Mouse (Mus musculus) urinary bladder, adult 2 months (tissue): ENCODE measurements around the gene Anp32e. TPM values are rescaled to one million over a fixed set of nuclear protein-coding genes. Genes with fewer than 3 reads are reported as not detected.
"Not testable (repeated sequence)": the region's sequence is repeated elsewhere in the genome, so short reads cannot be mapped to it uniquely, and the experiment has no call there.

Source experiments
- DNase-seq: peaks from one replicate; pipeline ENCODE4 v3.0.0; 2022; ENCODE audit warnings: low spot score
- polyA plus RNA-seq: library from polyadenylated mRNA; depleted of rRNA; stranded (reverse); fragments of >200 nt; gene quantifications from 2 replicates; pipeline ENCODE4 v1.2.3, GENCODE M21; 2012; rRNA removed

The Anp32e gene
- 53.4 and 78.9 TPM in 2 replicates for polyA plus RNA-seq

- DNase-seq, result peak; percentile 90
Observed at GRCm38 (mm10) chr3:95928658-95929503, at the start of gene Anp32e. Gene Anp32e, plus strand, starts transcription at chr3:95929246.

DNA sequence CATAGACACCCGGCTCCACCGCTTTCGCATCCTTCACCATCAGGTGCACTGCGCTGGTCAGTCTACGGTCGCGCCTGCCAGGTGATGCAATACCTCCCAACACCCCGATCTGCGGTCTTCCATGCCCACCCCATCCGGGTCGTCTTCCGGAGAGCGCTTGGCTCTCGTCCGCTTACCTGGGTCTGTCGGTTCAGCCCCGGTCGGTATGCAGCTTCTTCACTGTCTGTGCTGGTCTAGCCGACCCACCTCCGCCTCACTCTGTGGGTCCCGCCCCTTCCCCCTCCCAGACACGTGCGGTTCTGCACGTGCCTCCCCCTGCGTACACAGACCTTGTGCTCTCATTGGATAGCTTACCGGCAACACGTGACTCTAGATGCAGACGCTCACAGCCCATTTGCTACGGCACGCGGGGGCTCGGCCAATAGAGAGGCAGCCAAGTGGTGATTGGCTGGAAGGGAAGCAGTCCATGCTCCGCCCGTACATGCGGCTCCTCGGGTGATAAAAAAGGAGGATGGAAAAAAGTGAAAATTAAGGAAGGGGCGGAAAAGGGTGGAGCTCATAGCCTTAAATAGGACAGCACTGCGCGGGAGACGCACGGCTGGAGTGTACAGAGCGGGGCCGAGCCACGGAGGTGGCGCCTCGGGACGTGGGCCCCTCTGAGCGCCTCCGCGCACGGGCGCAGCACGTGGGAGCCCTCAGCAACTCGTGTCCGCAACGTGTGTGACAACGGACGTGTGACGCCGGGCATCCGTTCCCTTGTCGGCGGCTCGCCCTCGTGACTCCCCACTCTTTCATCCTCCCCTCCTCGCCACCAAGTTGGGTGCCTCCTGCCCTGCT, 46.8 kb upstream of the Anp32e start, which contains the start of gene Ciart:
TSS of gene Ciart (minus strand) at position 273 of the 837 bp plus-strand sequence.
- DNase-seq, result peak; percentile 82

DNA sequence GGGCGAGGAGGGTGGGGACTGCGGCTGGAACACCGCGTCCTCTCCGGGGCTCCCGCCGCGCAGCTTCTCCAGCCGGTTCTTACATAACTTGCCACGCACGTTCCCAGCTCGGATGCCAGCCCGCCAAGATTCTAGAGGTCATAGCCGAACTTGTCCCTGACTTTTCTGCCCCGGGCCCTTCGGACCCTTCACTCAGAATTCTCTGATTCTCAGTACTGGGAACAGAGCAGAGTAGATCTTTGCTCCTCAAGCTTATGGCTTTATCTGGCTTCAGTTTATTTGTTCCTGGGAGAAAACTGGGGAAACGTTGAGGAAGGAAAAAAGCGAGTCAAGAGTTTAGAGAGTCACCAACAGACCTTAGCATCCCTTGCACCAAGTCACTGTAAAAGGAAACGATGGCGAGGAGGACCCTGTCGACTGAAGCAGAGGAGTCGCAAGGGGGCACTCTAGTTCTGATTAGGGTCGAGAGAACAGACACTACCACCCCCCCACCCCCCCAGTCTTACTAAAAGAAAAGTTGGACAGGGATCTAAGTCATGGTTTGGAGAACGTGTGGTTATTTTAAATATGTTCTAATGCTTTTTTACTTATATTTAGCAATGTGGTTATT, 46.1 kb upstream of the Anp32e start:
- no peak for DNase-seq

- no peak for DNase-seq
Observed at GRCm38 (mm10) chr3:95884400-95884799, 44.6 kb upstream of the Anp32e start.

GRCm38 (mm10) chr3:95887596-95887995, 41.5 kb upstream of the Anp32e start:
- no peak for DNase-seq

- no peak for DNase-seq
Observed at GRCm38 (mm10) chr3:95889664-95890063, 39.4 kb upstream of the Anp32e start.

DNA sequence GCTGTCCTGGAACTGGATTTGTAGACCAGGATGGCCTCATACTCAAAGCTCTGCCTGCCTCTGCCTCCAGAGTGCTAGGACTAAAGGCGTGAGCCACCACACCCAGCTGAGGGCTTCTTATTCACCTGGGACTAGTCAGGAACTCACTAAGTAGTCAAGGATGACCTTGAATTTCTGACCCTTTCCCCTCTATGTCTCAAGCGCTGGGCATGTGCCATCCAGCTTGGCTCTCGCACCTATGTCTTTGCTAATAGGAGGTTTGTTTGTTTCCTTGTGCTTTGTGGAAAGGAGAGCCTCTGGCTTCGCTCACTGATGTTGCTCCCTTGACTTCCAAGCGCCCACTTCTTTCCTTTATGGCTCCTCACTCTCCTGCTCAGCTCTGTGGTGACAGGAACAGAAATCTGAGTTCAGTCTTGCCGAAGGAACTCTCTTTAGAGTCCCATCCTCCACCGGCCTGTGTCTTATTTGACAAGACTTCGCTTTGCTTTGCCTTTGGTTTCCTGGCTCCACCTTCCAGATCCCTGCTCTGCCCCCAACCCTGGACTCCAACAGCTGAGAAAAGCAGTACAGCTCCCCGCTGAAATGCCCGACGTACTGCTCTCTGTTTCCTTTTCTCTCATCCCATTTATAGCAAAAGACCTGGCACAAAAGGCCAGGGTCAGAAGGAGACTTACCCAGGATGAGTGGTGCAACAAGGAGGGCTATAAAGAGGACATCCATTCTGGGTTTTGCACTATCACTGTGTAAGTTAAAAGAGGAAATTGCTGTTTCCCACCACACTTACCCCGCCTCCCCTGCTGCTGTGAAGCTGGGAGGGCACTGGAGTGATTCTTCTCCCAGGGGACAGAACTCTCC, 37.6 kb upstream of the Anp32e start, which contains the start of gene BC028528:
TSS of gene BC028528 (minus strand) at position 795 of the 855 bp plus-strand sequence.
- DNase-seq, result no peak

DNA sequence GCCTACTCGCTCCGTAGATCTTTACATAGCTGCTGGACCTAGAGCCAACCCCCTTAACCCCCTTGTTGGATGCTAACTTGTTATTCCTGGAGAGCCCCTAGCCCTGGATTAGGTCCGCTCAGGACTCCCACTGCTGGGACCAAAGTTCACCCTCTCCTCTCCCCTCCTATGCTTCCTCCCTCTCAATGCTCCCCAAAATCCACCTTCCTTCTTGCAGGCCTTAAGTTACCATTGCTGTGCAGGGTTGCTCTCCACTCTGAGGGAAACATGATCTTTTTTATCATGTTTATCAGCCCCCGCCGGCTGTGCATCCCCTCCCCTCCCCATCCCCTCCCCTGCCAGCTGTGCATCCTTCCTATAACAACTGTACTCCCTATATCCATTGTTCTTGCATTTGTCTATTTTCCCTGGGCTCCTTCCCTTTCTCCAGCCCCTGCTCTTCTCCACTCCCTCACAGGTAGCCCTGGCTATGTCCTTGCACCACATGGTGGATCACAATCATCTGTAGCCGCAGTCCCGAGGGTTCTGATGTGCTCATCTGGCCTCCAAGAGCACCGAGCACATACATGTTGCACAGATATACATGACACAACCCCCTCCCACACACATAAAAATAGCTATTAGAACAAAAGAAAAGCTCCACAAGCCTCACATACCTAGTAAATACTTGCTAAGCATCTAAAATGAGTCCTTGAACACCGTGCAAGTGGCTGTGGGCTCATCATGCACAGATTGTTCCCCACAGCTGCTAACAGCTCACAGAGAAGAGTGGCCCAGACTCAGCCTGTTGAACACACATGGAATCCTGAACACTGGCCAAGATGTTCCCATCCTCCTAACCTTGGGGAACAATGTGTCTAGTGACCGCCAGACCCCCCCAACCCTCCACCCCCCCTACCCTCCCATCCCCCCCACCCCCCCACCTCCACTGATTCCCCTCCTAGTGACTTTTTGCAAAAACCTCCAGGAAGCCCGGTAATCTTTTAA, 36.7 kb upstream of the Anp32e start:
- DNase-seq, result no peak

- DNase-seq, result no peak
Observed at GRCm38 (mm10) chr3:95893126-95893525, 35.9 kb upstream of the Anp32e start.

GRCm38 (mm10) chr3:95893606-95894316, 35.3 kb upstream of the Anp32e start, which contains the start of gene Aph1a:
Gene Aph1a, plus strand, starts transcription at chr3:95893969.
- DNase-seq, result peak; percentile 84

DNA sequence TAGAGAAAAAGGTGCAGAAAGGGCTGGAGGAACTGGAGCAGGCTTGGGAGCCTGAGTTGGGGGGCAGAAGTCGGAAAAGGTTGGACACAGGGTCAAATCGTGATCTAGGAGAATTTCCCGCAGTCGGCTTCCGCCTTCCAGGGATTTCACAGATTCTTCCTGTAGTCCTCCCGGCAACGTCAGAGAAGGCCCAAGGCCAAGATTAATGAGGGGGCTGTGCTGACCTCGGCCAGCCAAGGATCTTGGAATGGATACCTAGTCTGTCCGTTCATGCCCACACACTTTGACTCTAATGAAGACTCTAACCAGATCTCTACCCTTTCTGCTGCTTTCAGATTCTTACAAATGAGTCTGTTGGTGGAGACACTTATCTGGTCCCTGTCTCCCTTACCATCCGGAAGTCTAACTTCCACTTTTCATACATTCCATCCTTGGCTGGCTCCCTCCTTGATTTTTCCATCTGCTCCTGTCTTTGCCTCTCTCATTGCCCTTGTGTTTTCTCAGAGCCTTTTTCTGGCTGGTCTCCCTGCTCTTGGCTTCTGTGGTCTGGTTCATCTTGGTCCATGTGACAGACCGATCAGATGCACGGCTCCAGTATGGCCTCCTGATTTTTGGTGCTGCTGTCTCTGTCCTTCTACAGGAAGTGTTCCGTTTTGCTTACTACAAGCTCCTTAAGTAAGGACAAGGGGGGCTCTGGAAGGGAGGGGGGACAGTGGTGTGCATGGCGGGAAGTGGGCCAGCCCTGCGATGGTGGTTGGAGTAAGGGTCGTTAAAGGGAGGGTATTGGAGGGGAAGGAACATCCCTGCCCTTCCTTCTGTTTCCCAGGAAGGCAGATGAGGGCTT, 34.5 kb upstream of the Anp32e start:
- no peak for DNase-seq

DNA sequence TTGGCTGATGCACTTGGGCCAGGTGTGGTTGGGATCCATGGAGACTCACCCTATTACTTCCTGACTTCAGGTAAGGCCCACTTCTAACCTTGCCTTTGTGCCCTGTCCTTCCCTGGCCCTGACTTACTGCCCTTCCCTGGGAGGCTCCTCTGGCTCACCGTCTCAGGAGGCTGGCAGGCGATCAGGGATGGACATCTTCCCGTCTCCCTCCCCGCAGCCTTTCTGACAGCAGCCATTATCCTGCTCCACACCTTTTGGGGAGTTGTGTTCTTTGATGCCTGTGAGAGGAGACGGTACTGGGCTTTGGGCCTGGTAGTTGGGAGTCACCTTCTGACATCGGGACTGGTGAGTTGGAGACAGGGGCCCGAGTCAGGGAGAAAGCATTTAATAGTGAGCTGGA, 33.5 kb upstream of the Anp32e start:
- not testable (repeated sequence) for DNase-seq

GRCm38 (mm10) chr3:95899800-95900524, 29.1 kb upstream of the Anp32e start:
- DNase-seq, result no peak

DNA sequence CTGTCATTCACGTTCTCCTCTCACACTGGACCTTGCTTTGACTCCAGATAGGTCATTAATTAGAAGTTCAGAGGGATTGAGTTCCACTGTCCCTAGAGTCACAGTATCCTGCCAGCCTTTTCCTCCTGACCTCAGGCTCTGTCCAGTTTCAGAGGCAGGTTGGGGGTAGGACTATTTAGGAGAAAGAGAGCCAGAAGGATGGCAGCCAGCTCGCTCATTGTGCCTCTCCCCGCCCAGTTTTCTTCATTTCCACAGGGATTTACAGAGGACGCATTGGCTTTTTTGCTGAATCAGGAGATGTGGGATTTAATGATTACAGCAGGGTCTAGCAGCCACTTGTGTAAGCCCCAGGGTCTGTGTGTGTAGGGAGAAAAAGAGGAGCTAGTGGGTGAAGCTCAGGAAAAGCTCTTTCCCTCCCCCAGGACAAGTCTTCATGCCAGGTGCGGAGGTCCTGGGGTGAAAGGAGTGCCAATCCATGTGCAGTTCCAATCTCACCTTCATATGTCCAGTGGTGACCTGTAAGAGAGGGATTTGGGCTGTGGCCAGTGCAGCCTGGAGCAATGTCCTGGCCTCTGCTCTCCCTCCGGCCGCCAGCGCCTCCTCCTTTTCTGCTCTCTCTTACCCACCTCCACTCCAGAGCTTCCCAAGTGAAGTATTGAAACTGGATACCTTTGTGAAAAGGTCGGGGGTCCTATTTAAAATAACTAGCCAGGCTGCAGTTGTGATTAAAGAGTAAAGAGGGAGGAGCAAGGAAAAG, 27.3 kb upstream of the Anp32e start:
- DNase-seq, result no peak

DNA sequence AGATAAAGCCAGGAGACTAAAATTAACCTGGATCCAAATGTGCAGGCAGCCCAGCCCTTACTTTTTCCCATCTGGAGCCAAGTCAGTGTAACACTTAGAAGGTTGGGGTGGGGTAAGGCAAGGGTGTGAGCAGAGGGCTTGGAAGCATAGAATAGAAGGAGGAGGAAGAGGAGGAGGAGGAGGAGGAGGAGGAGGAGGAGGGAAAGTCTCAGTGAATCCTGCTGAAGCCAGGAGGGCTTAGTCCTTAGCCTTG, 26.7 kb upstream of the Anp32e start:
- DNase-seq, result no peak

DNA sequence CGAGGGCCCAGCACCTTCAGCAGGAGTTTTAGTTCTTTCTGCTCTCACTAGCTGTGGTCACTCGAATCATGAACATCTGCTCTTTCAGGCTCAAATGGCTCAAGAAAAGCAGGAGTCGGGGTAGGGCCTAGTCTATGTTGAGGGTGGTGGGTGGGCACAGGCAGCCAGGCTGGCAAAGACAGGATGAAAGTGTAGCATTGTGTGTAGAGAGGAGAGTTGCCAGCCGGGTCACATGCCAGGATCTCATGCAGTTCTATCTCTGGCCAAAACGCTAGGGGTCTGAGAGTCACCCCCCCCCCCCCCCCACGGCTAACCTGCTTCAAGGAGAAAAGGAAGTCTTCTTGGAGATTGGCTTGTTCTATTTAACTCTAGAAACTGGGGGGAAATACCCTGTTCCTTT, 26.4 kb upstream of the Anp32e start:
- DNase-seq, result no peak
